Mouse (Mus musculus): ENCODE results near the gene Pdcd4. TPM values are rescaled to one million over a fixed set of nuclear protein-coding genes. Genes with fewer than 3 reads are reported as not detected.
A peak's percentile ranks its signal among the peaks of the same experiment; 100 is the strongest.
"Not testable (repeated sequence)": the region's sequence is repeated elsewhere in the genome, so short reads cannot be mapped to it uniquely, and the experiment has no call there.

The Pdcd4 gene
- polyA plus RNA-seq, 1 experiment from 2014 or later: 136 TPM

DNA sequence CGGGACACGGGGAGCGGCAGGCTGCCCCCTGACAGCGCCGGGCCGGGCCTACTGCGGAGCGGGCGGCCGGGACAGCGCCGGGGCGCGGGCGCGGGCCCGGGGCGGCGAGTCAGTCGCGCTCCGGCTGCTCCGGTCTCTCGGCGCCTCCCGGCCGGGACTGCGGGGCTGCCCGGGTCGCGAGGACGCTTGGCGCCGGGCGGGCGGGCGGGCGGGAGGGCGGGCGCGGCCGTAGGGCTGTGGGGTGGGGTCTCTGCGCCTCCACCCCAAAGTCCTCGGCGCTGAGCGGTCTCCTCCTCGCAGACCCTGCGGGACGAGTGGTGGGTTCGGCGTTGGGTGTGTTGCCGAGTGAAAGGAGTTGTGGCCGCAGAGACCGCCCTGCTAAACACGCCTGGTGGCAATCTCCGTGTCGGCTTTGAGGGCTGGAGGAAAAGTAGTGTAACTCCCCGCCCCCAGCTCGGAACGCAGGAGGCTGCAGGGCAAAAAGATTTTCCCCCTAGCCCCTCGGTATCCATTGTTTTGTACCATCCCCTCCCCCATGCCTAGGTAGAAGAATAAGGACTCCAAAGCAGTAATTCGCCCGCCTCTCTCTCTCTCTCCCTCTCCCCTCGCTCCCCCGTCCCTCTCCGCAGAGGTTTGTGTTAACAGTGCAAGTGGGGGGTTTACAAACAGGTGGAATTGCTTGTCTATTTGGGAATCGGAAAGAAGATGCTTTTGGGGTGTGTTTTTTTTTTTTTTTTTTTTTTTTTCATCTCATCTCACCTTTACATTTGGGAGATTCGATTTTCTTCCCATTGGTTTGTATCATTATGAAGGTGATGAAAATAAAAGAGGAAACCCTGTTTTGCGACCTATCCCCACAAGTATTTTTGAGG lies 53.4 kb downstream of the Pdcd4 start:
- Histone ChIP-seq H3K4me1 (ENCODE audit: control insufficient read depth, insufficient read depth, low read length) (peaks cover 12% of the 10 kb centered on the region; the same call in 1 of the 2 replicates), H3K27ac (ENCODE audit: low read depth, low read length) (peak overlapping the region; percentile 96), H3K27me3 (ENCODE audit: control insufficient read depth, insufficient read depth, low read length) (no peaks in the 10 kb centered on the region), H3K36me3 (ENCODE audit: control insufficient read depth, insufficient read depth, low read length) (no peaks in the 10 kb centered on the region), H3K4me2 (replicated peaks; ENCODE audit: low read depth, low read length) (peak overlapping the region; percentile 53), H3K9ac (ENCODE audit: low read depth, low read length) (peak overlapping the region; percentile 97), H3K9me3 (ENCODE audit: control insufficient read depth, low read length) (no peaks in the 10 kb centered on the region), H3K4me3 (ENCODE audit: low read length) (peak overlapping the region; percentile 86)
- WGBS: under 1% methylated on average over 33 of the region's 69 CpGs
- peak; percentile 24 for ATAC-seq (ENCODE audit: low FRiP score, low TSS enrichment)

DNA sequence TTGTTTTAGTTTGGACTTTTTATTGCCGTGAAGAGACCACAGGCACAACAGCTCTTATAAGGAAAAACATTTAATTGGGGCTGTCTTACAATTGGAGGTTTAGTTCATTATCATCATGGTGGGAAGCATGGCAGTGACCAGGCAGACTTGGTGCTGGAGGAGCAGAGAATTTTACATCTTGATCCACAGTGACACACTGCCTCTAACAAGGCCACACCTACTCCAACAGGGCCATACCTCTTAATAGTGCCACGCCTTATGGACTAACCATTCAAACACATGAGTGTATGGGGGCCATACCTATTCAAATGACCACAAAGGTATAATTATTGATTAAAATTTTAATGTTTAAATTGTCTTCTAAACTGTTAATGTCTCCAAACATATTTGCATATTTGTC lies 65.5 kb downstream of the Pdcd4 start:
- Histone ChIP-seq H3K9ac (ENCODE audit: low read depth, low read length) (no peak overlapping the region), H3K4me1 (ENCODE audit: control insufficient read depth, insufficient read depth, low read length) (no peaks in the 10 kb centered on the region), H3K27ac (ENCODE audit: low read depth, low read length) (no peak overlapping the region), H3K4me2 (replicated peaks; ENCODE audit: low read depth, low read length) (no peak overlapping the region), H3K9me3 (ENCODE audit: control insufficient read depth, low read length) (no peaks in the 10 kb centered on the region), H3K4me3 (ENCODE audit: low read length) (no peak overlapping the region), H3K27me3 (ENCODE audit: control insufficient read depth, insufficient read depth, low read length) (no peaks in the 10 kb centered on the region), H3K36me3 (ENCODE audit: control insufficient read depth, insufficient read depth, low read length) (no peaks in the 10 kb centered on the region)
- 87% methylated on average over 2 of the region's 2 CpGs for WGBS
- ATAC-seq (ENCODE audit: low FRiP score, low TSS enrichment): no peak

DNA sequence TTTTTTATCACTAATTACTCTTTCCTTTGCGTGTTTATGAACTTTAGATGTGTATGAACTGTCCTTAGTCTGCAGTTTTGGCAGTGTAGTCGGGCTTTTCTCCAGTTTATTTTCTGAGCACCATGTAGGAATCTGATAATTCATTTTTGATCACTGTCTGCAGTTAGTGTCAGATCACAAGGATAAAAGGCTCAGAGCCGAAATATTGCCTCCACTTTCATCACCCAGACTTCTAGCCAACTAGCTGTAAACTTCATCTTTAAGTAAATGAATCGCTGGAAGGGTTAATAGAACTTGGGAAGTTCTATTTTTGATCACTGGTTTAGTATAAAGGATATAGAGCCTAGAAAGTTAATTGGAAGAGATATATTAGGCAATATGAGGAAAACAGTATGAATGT lies 70.5 kb downstream of the Pdcd4 start:
- Histone ChIP-seq H3K36me3 (ENCODE audit: control insufficient read depth, insufficient read depth, low read length) (no peaks in the 10 kb centered on the region), H3K9me3 (ENCODE audit: control insufficient read depth, low read length) (no peaks in the 10 kb centered on the region), H3K4me3 (ENCODE audit: low read length) (no peak overlapping the region), H3K27ac (ENCODE audit: low read depth, low read length) (no peak overlapping the region), H3K27me3 (ENCODE audit: control insufficient read depth, insufficient read depth, low read length) (no peaks in the 10 kb centered on the region), H3K9ac (ENCODE audit: low read depth, low read length) (no peak overlapping the region), H3K4me2 (replicated peaks; ENCODE audit: low read depth, low read length) (no peak overlapping the region), H3K4me1 (ENCODE audit: control insufficient read depth, insufficient read depth, low read length) (no peaks in the 10 kb centered on the region)
- 85% methylated on average over 4 of the region's 4 CpGs for WGBS
- no peak for ATAC-seq (ENCODE audit: low FRiP score, low TSS enrichment)

DNA sequence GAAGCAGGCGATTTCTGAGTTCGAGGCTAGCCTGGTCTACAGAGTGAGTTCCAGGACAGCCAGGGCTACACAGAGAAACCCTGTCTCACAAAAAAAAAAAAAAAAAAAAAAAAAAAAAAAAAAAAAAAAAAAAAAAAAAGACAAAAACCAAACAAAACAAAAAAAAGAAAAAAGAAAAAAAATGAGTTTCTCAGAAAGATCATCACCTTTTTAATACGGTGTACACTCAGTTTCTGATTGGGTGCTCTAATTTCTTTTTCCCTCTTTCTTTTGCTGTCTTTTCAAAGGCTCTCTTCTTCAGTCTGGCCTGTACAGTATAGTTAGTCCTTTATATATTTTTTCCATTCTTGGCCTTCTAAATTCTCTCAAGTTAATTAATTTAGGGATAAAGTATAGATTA lies 72.3 kb downstream of the Pdcd4 start:
- ATAC-seq (ENCODE audit: low FRiP score, low TSS enrichment); H3K36me3 ChIP-seq (ENCODE audit: control insufficient read depth, insufficient read depth, low read length); H3K4me1 ChIP-seq (ENCODE audit: control insufficient read depth, insufficient read depth, low read length); H3K27me3 ChIP-seq (ENCODE audit: control insufficient read depth, insufficient read depth, low read length); H3K4me2 ChIP-seq (replicated peaks; ENCODE audit: low read depth, low read length); H3K27ac ChIP-seq (ENCODE audit: low read depth, low read length); H3K9me3 ChIP-seq (ENCODE audit: control insufficient read depth, low read length); H3K4me3 ChIP-seq (ENCODE audit: low read length); H3K9ac ChIP-seq (ENCODE audit: low read depth, low read length): not testable (repeated sequence)
- 97% methylated on average over 3 of the region's 3 CpGs for WGBS

DNA sequence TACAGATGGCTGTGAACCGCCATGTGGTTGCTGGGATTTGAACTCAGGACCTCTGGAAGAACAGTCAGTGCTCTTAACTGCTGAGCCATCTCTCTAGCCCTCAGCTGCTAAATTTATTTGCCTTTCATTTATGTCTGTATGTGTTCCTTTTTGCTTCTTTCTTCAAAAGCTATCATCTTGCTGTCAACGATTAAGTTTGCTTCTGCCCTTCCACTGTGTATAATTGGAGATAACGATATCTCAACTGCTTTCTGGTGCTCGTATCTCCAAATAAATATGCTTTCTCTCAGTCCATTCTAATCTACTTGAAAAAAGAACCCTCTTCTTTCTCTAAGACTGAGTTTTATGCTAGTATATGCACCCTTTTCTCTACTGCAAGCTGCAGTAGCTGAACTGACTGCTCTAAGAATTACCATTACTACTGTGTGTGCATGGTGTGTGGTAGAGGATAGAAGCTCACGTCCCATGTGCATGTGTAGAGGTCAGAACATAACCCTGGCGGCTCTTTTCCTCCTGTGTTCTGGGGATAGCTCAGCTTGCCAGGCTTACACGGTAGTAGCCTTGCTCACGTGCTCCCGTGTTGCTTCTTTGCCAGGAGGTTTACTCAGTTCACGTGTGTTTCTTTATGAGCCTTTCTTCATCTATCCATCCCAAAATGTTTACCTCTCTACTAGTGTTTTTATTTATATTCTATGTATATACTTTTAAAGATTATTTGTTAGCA lies 73.0 kb downstream of the Pdcd4 start:
- Histone ChIP-seq H3K27ac (ENCODE audit: low read depth, low read length) (no peak overlapping the region), H3K9me3 (ENCODE audit: control insufficient read depth, low read length) (no peaks in the 10 kb centered on the region), H3K4me2 (replicated peaks; ENCODE audit: low read depth, low read length) (no peak overlapping the region), H3K4me3 (ENCODE audit: low read length) (no peak overlapping the region), H3K9ac (ENCODE audit: low read depth, low read length) (no peak overlapping the region), H3K4me1 (ENCODE audit: control insufficient read depth, insufficient read depth, low read length) (no peaks in the 10 kb centered on the region), H3K36me3 (ENCODE audit: control insufficient read depth, insufficient read depth, low read length) (no peaks in the 10 kb centered on the region), H3K27me3 (ENCODE audit: control insufficient read depth, insufficient read depth, low read length) (no peaks in the 10 kb centered on the region)
- no peak for ATAC-seq (ENCODE audit: low FRiP score, low TSS enrichment)
- WGBS: 92% methylated on average over 10 of the region's 10 CpGs

DNA sequence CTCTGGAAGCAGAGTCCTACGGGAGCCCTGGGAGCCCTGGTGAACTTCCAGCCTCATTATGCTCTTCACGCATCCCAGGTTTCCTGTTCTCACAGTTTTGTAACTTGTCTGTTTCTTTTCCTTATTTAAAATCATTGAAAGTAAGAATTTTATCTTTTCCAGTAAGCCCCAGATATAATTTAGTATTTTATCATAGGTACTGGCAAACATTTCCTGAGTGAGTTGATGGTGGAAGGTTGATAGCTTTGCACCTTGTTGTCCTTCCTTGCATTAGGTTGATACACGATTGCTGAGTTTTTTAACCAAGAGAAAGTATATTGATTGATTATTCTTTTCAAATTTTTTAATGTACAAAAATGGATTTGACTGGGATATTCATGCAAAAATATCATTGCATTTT lies 77.2 kb downstream of the Pdcd4 start:
- Histone ChIP-seq H3K27me3 (ENCODE audit: control insufficient read depth, insufficient read depth, low read length) (no peaks in the 10 kb centered on the region), H3K36me3 (ENCODE audit: control insufficient read depth, insufficient read depth, low read length) (no peaks in the 10 kb centered on the region), H3K9ac (ENCODE audit: low read depth, low read length) (no peak overlapping the region), H3K4me1 (ENCODE audit: control insufficient read depth, insufficient read depth, low read length) (no peaks in the 10 kb centered on the region), H3K27ac (ENCODE audit: low read depth, low read length) (no peak overlapping the region), H3K9me3 (ENCODE audit: control insufficient read depth, low read length) (no peaks in the 10 kb centered on the region), H3K4me2 (replicated peaks; ENCODE audit: low read depth, low read length) (no peak overlapping the region), H3K4me3 (ENCODE audit: low read length) (no peak overlapping the region)
- no peak for ATAC-seq (ENCODE audit: low FRiP score, low TSS enrichment)
- WGBS: 87% methylated on average over 3 of the region's 3 CpGs

DNA sequence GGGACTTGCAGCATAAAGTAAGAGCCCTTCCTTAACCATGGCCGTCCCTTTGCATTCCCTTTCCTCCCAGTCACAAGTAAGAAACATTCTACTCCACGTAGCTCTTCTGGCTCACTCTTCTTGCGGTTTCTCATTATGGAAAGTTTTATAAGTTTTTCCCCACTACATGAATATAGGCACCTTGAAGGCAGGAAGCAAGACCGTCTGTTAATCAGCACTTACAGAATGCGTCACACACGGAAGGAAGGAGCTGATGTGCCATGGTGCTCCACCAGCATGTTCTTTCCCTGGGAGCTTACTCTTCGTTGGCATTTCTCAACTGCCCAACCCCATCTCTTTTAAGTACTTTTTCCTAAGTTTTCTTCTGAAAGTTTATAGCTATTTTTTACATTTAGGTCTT lies 79.9 kb downstream of the Pdcd4 start:
- 83% methylated on average over 7 of the region's 7 CpGs for WGBS
- Histone ChIP-seq H3K4me3 (ENCODE audit: low read length) (no peak overlapping the region), H3K27ac (ENCODE audit: low read depth, low read length) (no peak overlapping the region)

DNA sequence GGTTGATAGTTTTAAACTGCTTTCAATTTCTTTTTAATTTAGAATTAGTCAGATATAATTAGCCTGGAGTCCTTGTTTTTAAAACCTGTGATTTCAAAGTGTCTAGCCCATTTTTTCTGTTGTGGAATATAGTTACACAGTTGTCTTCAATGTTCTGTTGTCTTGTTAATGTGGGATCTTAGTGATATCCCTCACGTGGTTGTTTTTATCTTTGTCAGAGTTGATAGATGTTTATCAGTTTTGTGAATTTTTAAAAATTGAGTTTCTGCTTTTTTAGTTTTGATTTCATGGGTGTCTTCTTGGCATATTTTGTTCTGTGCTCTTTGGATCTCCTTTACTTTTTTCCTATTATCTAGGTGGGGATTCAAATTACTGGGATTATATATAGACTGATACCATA lies 81.6 kb downstream of the Pdcd4 start:
- Histone ChIP-seq H3K4me2 (replicated peaks; ENCODE audit: low read depth, low read length) (no peak overlapping the region), H3K9me3 (ENCODE audit: control insufficient read depth, low read length) (no peaks in the 10 kb centered on the region), H3K9ac (ENCODE audit: low read depth, low read length) (no peak overlapping the region), H3K4me3 (ENCODE audit: low read length) (no peak overlapping the region), H3K4me1 (ENCODE audit: control insufficient read depth, insufficient read depth, low read length) (no peaks in the 10 kb centered on the region), H3K36me3 (ENCODE audit: control insufficient read depth, insufficient read depth, low read length) (no peaks in the 10 kb centered on the region; the same call in 1 of the 2 replicates), H3K27me3 (ENCODE audit: control insufficient read depth, insufficient read depth, low read length) (no peaks in the 10 kb centered on the region), H3K27ac (ENCODE audit: low read depth, low read length) (no peak overlapping the region)
- ATAC-seq (ENCODE audit: low FRiP score, low TSS enrichment): no peak
- 79% methylated on average over 1 of the region's 1 CpGs for WGBS

More for the DNA sequence above, 79.9 kb downstream of the Pdcd4 start:
- no peak for ATAC-seq (ENCODE audit: low FRiP score, low TSS enrichment)
- Histone ChIP-seq H3K9me3 (ENCODE audit: control insufficient read depth, low read length) (no peaks in the 10 kb centered on the region), H3K4me2 (replicated peaks; ENCODE audit: low read depth, low read length) (no peak overlapping the region), H3K9ac (ENCODE audit: low read depth, low read length) (no peak overlapping the region), H3K4me1 (ENCODE audit: control insufficient read depth, insufficient read depth, low read length) (no peaks in the 10 kb centered on the region), H3K36me3 (ENCODE audit: control insufficient read depth, insufficient read depth, low read length) (no peaks in the 10 kb centered on the region; the same call in 1 of the 2 replicates), H3K27me3 (ENCODE audit: control insufficient read depth, insufficient read depth, low read length) (no peaks in the 10 kb centered on the region)
